Mouse (Mus musculus) hindbrain, embryonic 11.5 days (tissue): ENCODE data around the gene Timeless. TPM values are rescaled to one million over a fixed set of nuclear protein-coding genes. Genes with fewer than 3 reads are reported as not detected.
"Not testable (repeated sequence)": the region's sequence is repeated elsewhere in the genome, so short reads cannot be mapped to it uniquely, and the experiment has no call there.

Experiments
- ATAC-seq: fragments of 200-750 bp; cut with Nextera tagmentation; 2 replicates; pipeline ENCODE4 v1.8.0; 2017; ENCODE audit warnings: mild to moderate bottlenecking, moderate TSS enrichment, moderate library complexity; ENCODE audit not compliant: low FRiP score
- DNase-seq: peaks from one replicate; pipeline ENCODE4 v3.0.0-alpha.2; 2015; ENCODE audit warnings: low spot score
- H3K27ac ChIP-seq: fragments of 300-500 bp; sonication (generic); 2 replicates; pipeline ENCODE4 v1.5.1; 2014; ENCODE audit warnings: mild to moderate bottlenecking, low read depth, low read length
- H3K27me3 ChIP-seq: fragments of 300-500 bp; sonication (generic); 2 replicates; pipeline ENCODE4 v1.6.1; 2014; ENCODE audit warnings: mild to moderate bottlenecking, low read length, moderate library complexity, mixed read lengths; ENCODE audit not compliant: control insufficient read depth, insufficient read depth
- H3K36me3 ChIP-seq: fragments of 300-500 bp; sonication (generic); 2 replicates; pipeline ENCODE4 v1.6.1; 2014; ENCODE audit warnings: mild to moderate bottlenecking, low read length, moderate library complexity, mixed read lengths; ENCODE audit not compliant: control insufficient read depth, insufficient read depth
- H3K4me1 ChIP-seq: fragments of 300-500 bp; sonication (generic); replicated peaks from 2 replicates; pipeline ENCODE4 v1.6.1; 2014; ENCODE audit warnings: low read length, mixed read lengths; ENCODE audit not compliant: control insufficient read depth, insufficient read depth
- H3K4me2 ChIP-seq: fragments of 300-500 bp; sonication (generic); replicated peaks from 2 replicates; pipeline ENCODE4 v1.6.1; 2014; ENCODE audit warnings: mild to moderate bottlenecking, low read depth, low read length
- H3K4me3 ChIP-seq: fragments of 300-500 bp; sonication (generic); 2 replicates; pipeline ENCODE4 v1.5.1; 2014; ENCODE audit warnings: low read depth, low read length
- H3K9ac ChIP-seq: fragments of 300-500 bp; sonication (generic); 2 replicates; pipeline ENCODE4 v1.6.1; 2014; ENCODE audit warnings: low read depth, low read length
- H3K9me3 ChIP-seq: fragments of 300-500 bp; sonication (generic); 2 replicates; pipeline ENCODE4 v1.6.1; 2016; ENCODE audit warnings: low read length; ENCODE audit not compliant: control insufficient read depth
- WGBS: fragments of 180-500 bp; shearing (Covaris S2); extraction: QIAGEN DNeasy Blood & Tissue Kit; methylation state at CpG from one replicate; pipeline ENCODE4 v1.1.7; 2014; 5-methylcytosine and 5-hydroxymethylcytosine counted together
- polyA plus RNA-seq: library from polyadenylated mRNA; unstranded; fragments of >200 nt; fragmentation: Nextera tagmentation; extraction: Ambion mirVana; gene quantifications from 2 replicates; pipeline ENCODE4 v1.2.1, GENCODE M21; 2014

The Timeless gene
- polyA plus RNA-seq, 1 experiment from 2014 or later: 43.1 TPM

- no peaks in the 10 kb centered on the region for H3K36me3 ChIP-seq
- 43% methylated on average over 7 of the region's 7 CpGs for WGBS
- H3K9me3 ChIP-seq: no peaks in the 10 kb centered on the region
- no peaks in the 10 kb centered on the region for H3K27me3 ChIP-seq
- ATAC-seq (no peak), DNase-seq (no peak)
- H3K27ac ChIP-seq: peak overlapping the region; percentile 77
- H3K4me2 ChIP-seq: peak overlapping the region; percentile 63
- H3K4me1 ChIP-seq: no peaks in the 10 kb centered on the region
- H3K4me3 ChIP-seq: peak overlapping the region; percentile 78
- H3K9ac ChIP-seq: peak overlapping the region; percentile 92
Measured at GRCm38 (mm10) chr10:128270866-128271265, 39.0 kb downstream of the Timeless start.

GRCm38 (mm10) chr10:128271883-128272282, 40.0 kb downstream of the Timeless start:
- Histone ChIP-seq H3K36me3 (0 out of 2 replicates have a peak, but pooled peaks cover 2% of the 10 kb centered on the region), H3K27me3 (no peaks in the 10 kb centered on the region), H3K27ac (no peak overlapping the region), H3K4me2 (no peak overlapping the region), H3K9ac (no peak overlapping the region), H3K4me3 (no peak overlapping the region), H3K4me1 (no peaks in the 10 kb centered on the region), H3K9me3 (no peaks in the 10 kb centered on the region)
- ATAC-seq: no peak
- no peak for DNase-seq
- 61% methylated on average over 2 of the region's 2 CpGs for WGBS

GRCm38 (mm10) chr10:128272819-128273439, 41.1 kb downstream of the Timeless start:
- H3K4me1 ChIP-seq: not testable (repeated sequence)

GRCm38 (mm10) chr10:128275374-128275773, 43.5 kb downstream of the Timeless start:
- ATAC-seq, H3K9me3 ChIP-seq, H3K4me2 ChIP-seq, DNase-seq, H3K9ac ChIP-seq, H3K27ac ChIP-seq, H3K36me3 ChIP-seq, H3K27me3 ChIP-seq, H3K4me1 ChIP-seq, H3K4me3 ChIP-seq: not testable (repeated sequence)
- 93% methylated on average over 1 of the region's 1 CpGs for whole genome bisulfite sequencing

More at GRCm38 (mm10) chr10:128272819-128273439, 41.1 kb downstream of the Timeless start:
- H3K27me3 ChIP-seq, H3K36me3 ChIP-seq, DNase-seq, ATAC-seq, H3K4me2 ChIP-seq, H3K4me3 ChIP-seq, H3K9me3 ChIP-seq, H3K27ac ChIP-seq, H3K9ac ChIP-seq: not testable (repeated sequence)
- 92% methylated on average over 4 of the region's 7 CpGs for WGBS

- H3K27ac ChIP-seq: no peak overlapping the region
- no peak overlapping the region for H3K4me2 ChIP-seq
- 52% methylated on average over 6 of the region's 6 CpGs for WGBS
- no peaks in the 10 kb centered on the region for H3K27me3 ChIP-seq
- ATAC-seq: no peak
- peaks cover 2% of the 10 kb centered on the region; the same call in 1 of the 2 replicates for H3K36me3 ChIP-seq
- no peaks in the 10 kb centered on the region for H3K4me1 ChIP-seq
- DNase-seq: no peak
- H3K9ac ChIP-seq: no peak overlapping the region
- H3K4me3 ChIP-seq: no peak overlapping the region
- H3K9me3 ChIP-seq: no peaks in the 10 kb centered on the region
Measured at GRCm38 (mm10) chr10:128278158-128278557, 46.3 kb downstream of the Timeless start.

- Histone ChIP-seq H3K27me3 (no peaks in the 10 kb centered on the region), H3K4me2 (no peak overlapping the region), H3K9me3 (no peaks in the 10 kb centered on the region), H3K36me3 (peaks cover 2% of the 10 kb centered on the region; the same call in 1 of the 2 replicates), H3K4me1 (no peaks in the 10 kb centered on the region), H3K4me3 (no peak overlapping the region), H3K27ac (no peak overlapping the region), H3K9ac (no peak overlapping the region)
- DNase-seq: no peak
- WGBS: 88% methylated on average over 6 of the region's 6 CpGs
- ATAC-seq: no peak
Measured at GRCm38 (mm10) chr10:128280943-128281342, 49.1 kb downstream of the Timeless start.

GRCm38 (mm10) chr10:128281682-128282081, 49.8 kb downstream of the Timeless start:
- no peaks in the 10 kb centered on the region; the same call in 1 of the 2 replicates for H3K36me3 ChIP-seq
- H3K4me3 ChIP-seq: no peak overlapping the region

GRCm38 (mm10) chr10:128282886-128283450, 51.1 kb downstream of the Timeless start:
- no peak for ATAC-seq
- Histone ChIP-seq H3K9me3 (no peaks in the 10 kb centered on the region), H3K27ac (no peak overlapping the region), H3K4me1 (no peaks in the 10 kb centered on the region), H3K9ac (no peak overlapping the region), H3K4me2 (no peak overlapping the region), H3K36me3 (no peaks in the 10 kb centered on the region; the same call in 1 of the 2 replicates), H3K4me3 (no peak overlapping the region), H3K27me3 (no peaks in the 10 kb centered on the region)
- 91% methylated on average over 20 of the region's 20 CpGs for WGBS
- no peak for DNase-seq

More at GRCm38 (mm10) chr10:128281682-128282081, 49.8 kb downstream of the Timeless start:
- ATAC-seq (no peak), DNase-seq (no peak)
- Histone ChIP-seq H3K4me1 (no peaks in the 10 kb centered on the region), H3K9ac (no peak overlapping the region), H3K4me2 (no peak overlapping the region), H3K27ac (no peak overlapping the region), H3K9me3 (no peaks in the 10 kb centered on the region), H3K27me3 (no peaks in the 10 kb centered on the region)
- WGBS: 90% methylated on average over 14 of the region's 14 CpGs
